Comparison of ENCODE assay signal across 1 mouse cellular context in the genomic region with DNA sequence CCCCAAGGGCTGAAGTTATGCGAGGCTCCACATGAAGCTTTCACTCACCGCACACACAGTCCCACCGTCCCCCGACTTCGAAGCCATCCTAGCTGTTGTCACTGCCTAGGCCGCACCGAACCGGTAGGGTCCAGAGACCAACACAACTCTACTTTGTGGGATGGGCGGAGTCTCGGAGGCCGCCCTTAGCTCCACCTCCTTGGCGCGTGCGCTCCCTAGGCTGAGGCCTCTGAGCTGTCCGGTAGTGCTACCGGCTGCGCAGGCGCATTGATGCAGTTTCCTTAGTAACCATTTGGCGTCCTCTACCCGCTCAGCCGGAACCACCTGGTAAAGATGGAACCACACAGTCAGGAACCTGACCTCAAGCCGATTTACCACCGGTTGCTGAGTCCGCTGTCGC.
TF ChIP-seq lines count a peak whose summit lies in the region.

A gene (minus strand): TSS at position 184 of the 400 bp plus-strand sequence.
A gene (plus strand): TSS at position 218 of the 400 bp plus-strand sequence.

TF ChIP-seq in MEL, 35 proteins besides CTCF, POLR2A, EP300 and RAD21 (continued from another document):
- TF ChIP-seq TBP (IDR thresholded peaks at IDR 0.05; ENCODE audit: low read depth, low read length), result peak; percentile 34
- no peak; the same call in 1 of the 2 replicates for TF ChIP-seq KAT2A (conservative IDR thresholded peaks at IDR 0.05; ENCODE audit: low read depth, low read length)
- TF ChIP-seq NRF1 (IDR thresholded peaks at IDR 0.05; ENCODE audit: insufficient read depth, low read depth, low read length, poor library complexity, severe bottlenecking), result peak; percentile 97
- TF ChIP-seq GABPA (IDR thresholded peaks at IDR 0.05; ENCODE audit: low read depth, low read length), result no peak
- TF ChIP-seq CHD2 (IDR thresholded peaks at IDR 0.05; ENCODE audit: low read length), result no peak
- peak; percentile 81 for TF ChIP-seq HCFC1 (IDR thresholded peaks at IDR 0.05; ENCODE audit: low read depth, low read length)
- peak; percentile 100 for TF ChIP-seq SIN3A (IDR thresholded peaks at IDR 0.05; ENCODE audit: low read length)
- no peak for TF ChIP-seq ZKSCAN1 (IDR thresholded peaks at IDR 0.05; ENCODE audit: low read depth, low read length)
- TF ChIP-seq JUND (IDR thresholded peaks at IDR 0.05; ENCODE audit: low read depth, low read length), result no peak
- peak; percentile 74 for TF ChIP-seq NELFE (IDR thresholded peaks at IDR 0.05; ENCODE audit: low read depth, low read length)
- TF ChIP-seq TCF12 (IDR thresholded peaks at IDR 0.05; ENCODE audit: low read depth, low read length), result no peak
- TF ChIP-seq MXI1 (IDR thresholded peaks at IDR 0.05; ENCODE audit: low read depth, low read length), result peak; percentile 99
- no peak for TF ChIP-seq RCOR1 (IDR thresholded peaks at IDR 0.05; ENCODE audit: low read depth, low read length)
